In genomic region chr13:56112496-56112895, GRCm38 (mm10) we compare ENCODE assay signal across 10 mouse cellular contexts. TPM values are rescaled to one million over a fixed set of nuclear protein-coding genes. Genes with fewer than 3 reads are reported as not detected.
DNase-seq lines count a peak whose midpoint lies in the region; ATAC-seq and TF ChIP-seq lines count a peak whose summit lies in the region.
"Had no signal": no experiment of that assay in that cellular context is flagged by ENCODE, and none has a peak within 500 bp of the region (broad histone marks: within the 10 kb centered on the region; RNA-seq: fewer than 3 reads in every experiment).

No protein-coding gene starts in this region.

- no peaks in the 10 kb centered on the region for H3K9me3 ChIP-seq in embryonic facial prominence, embryonic 11.5 days (replicated peaks; ENCODE audit: control insufficient read depth, low read length)
- H3K9me3 ChIP-seq: liver, embryonic 15.5 days had no signal

- TF ChIP-seq CTCF in layer of hippocampus, adult 2 months (conservative IDR thresholded peaks at IDR 0.05): peak; percentile 37

- intact Hi-C loops in gastrocnemius, postnatal 14 days (cut with DNase I; ENCODE audit: low total_unique reads): no loop called here

- H3K4me3 ChIP-seq in layer of hippocampus, adult 2 months: no peak overlapping the region; the same call in 1 of the 2 replicates
- no peak overlapping the region for H3K4me3 ChIP-seq in embryonic facial prominence, embryonic 11.5 days (ENCODE audit: low read depth, low read length)
- H3K4me3 ChIP-seq: erythroblast, embryonic 14.5 days; liver, embryonic 15.5 days had no signal

- H3K27ac ChIP-seq in layer of hippocampus, adult 2 months: peak overlapping the region; percentile 82
- H3K27ac ChIP-seq in embryonic facial prominence, embryonic 11.5 days (replicated peaks; ENCODE audit: low read depth, low read length): peak overlapping the region; percentile 84

- WGBS in embryonic facial prominence, embryonic 11.5 days: 14% methylated on average over 4 of the region's 4 CpGs

- no peak overlapping the region; the same call in 1 of the 2 replicates for H3K4me2 ChIP-seq in embryonic facial prominence, embryonic 11.5 days (ENCODE audit: low read depth, low read length)
- H3K4me2 ChIP-seq: liver, embryonic 15.5 days had no signal

- peak; percentile 53; the same call in 1 of the 2 replicates for ATAC-seq in embryonic facial prominence, embryonic 11.5 days (replicated peaks; ENCODE audit: insufficient number of reproducible peaks, low FRiP score, low TSS enrichment, low read depth)

- H3K36me3 ChIP-seq in embryonic facial prominence, embryonic 11.5 days (replicated peaks; ENCODE audit: control insufficient read depth, insufficient read depth, low read depth, low read length): no peaks in the 10 kb centered on the region; the same call in 1 of the 2 replicates

- H3K4me1 ChIP-seq in embryonic facial prominence, embryonic 11.5 days (ENCODE audit: control insufficient read depth, insufficient read depth, low read length): peaks cover 27% of the 10 kb centered on the region

- H3K9ac ChIP-seq in embryonic facial prominence, embryonic 11.5 days (replicated peaks; ENCODE audit: low read length): no peak overlapping the region; the same call in 1 of the 2 replicates
- H3K9ac ChIP-seq: liver, embryonic 15.5 days had no signal

- no peaks in the 10 kb centered on the region for H3K27me3 ChIP-seq in embryonic facial prominence, embryonic 11.5 days (ENCODE audit: control insufficient read depth, insufficient read depth, low read length)
- H3K27me3 ChIP-seq: liver, embryonic 15.5 days had no signal

- DNase-seq in layer of hippocampus, adult 2 months (ENCODE audit: low spot score in 2 of 2): no peak
- DNase-seq in layer of hippocampus, adult 18-20 months (ENCODE audit: low spot score in 2 of 2): no peak
- peak; percentile 44 for DNase-seq in NIH3T3 (ENCODE audit: low read depth)
- DNase-seq in embryonic facial prominence, embryonic 11.5 days (ENCODE audit: low spot score): peak; percentile 78
- DNase-seq in lung, postnatal 10 days: peak; percentile 41
- DNase-seq in right cerebral cortex, postnatal 4 days: no peak
- no peak for DNase-seq in gastrocnemius, postnatal 14 days
- DNase-seq: adrenal gland, adult 2 months had no signal

RNA-seq across cellular contexts. Expression of gene H2afy, which starts 23.7 kb away (rescaled TPM):
- 100 to 1,000 TPM; 118 to 122 TPM for total RNA-seq in layer of hippocampus, adult 2 months (2021)
- total RNA-seq in layer of hippocampus, adult 18-20 months (2021): 100 to 1,000 TPM; 115 to 121 TPM
- polyA plus RNA-seq in embryonic facial prominence, embryonic 11.5 days (2014; fragmentation: Nextera tagmentation; extraction: Ambion mirVana): 628 and 651 TPM in 2 replicates
- 10 to 100 TPM; 60.8 to 61.3 TPM for total RNA-seq in gastrocnemius, postnatal 14 days (2021)

Comparison
In these comparisons a context has a peak if more than half of its experiments do, and no peak if none do; other contexts are left out.
1. DNase-seq: peak in NIH3T3 (single experiment), embryonic facial prominence, embryonic 11.5 days (single experiment) and lung, postnatal 10 days (single experiment); none in layer of hippocampus, adult 2 months (0 of 2), layer of hippocampus, adult 18-20 months (0 of 2), right cerebral cortex, postnatal 4 days (single experiment) and gastrocnemius, postnatal 14 days (single experiment).